In genomic region chr1:20801275-20801674, GRCm38 (mm10) we compare ENCODE assay signal across 22 mouse cellular contexts. TPM values are rescaled to one million over a fixed set of nuclear protein-coding genes. Genes with fewer than 3 reads are reported as not detected.
DNase-seq lines count a peak whose midpoint lies in the region; ATAC-seq lines count a peak whose summit lies in the region.
"Had no signal": no experiment of that assay in that cellular context is flagged by ENCODE, and none has a peak within 500 bp of the region (broad histone marks: within the 10 kb centered on the region; RNA-seq: fewer than 3 reads in every experiment).

No protein-coding gene starts in this region.

- WGBS in forebrain, embryonic 15.5 days: 98% methylated on average over 2 of the region's 2 CpGs
- WGBS in forebrain, embryonic 10.5 days: 98% methylated on average over 2 of the region's 2 CpGs
- 92% methylated on average over 2 of the region's 2 CpGs for WGBS in embryonic facial prominence, embryonic 10.5 days
- 88% methylated on average over 2 of the region's 2 CpGs for WGBS in hindbrain, embryonic 13.5 days
- WGBS in midbrain, embryonic 16.5 days: 87% methylated on average over 2 of the region's 2 CpGs

- 0 out of 2 replicates have a peak, but pooled peaks cover 4% of the 10 kb centered on the region for H3K4me1 ChIP-seq in forebrain, embryonic 15.5 days
- H3K4me1 ChIP-seq in forebrain, embryonic 10.5 days: no peaks in the 10 kb centered on the region
- no peaks in the 10 kb centered on the region; the same call in 1 of the 2 replicates for H3K4me1 ChIP-seq in embryonic facial prominence, embryonic 10.5 days
- H3K4me1 ChIP-seq in hindbrain, embryonic 13.5 days (replicated peaks): no peaks in the 10 kb centered on the region
- peaks cover 4% of the 10 kb centered on the region; the same call in 1 of the 2 replicates for H3K4me1 ChIP-seq in midbrain, embryonic 16.5 days (ENCODE audit: control insufficient read depth, insufficient read depth, low read length)
- H3K4me1 ChIP-seq: heart, embryonic 10.5 days; kidney, embryonic 15.5 days; neural tube, embryonic 12.5 days had no signal

- no peaks in the 10 kb centered on the region for H3K27me3 ChIP-seq in forebrain, embryonic 15.5 days
- no peaks in the 10 kb centered on the region for H3K27me3 ChIP-seq in forebrain, embryonic 10.5 days (ENCODE audit: poor library complexity, severe bottlenecking)
- H3K27me3 ChIP-seq in embryonic facial prominence, embryonic 10.5 days (replicated peaks; ENCODE audit: low read depth, poor library complexity, severe bottlenecking): no peaks in the 10 kb centered on the region
- no peaks in the 10 kb centered on the region for H3K27me3 ChIP-seq in hindbrain, embryonic 13.5 days
- no peaks in the 10 kb centered on the region for H3K27me3 ChIP-seq in midbrain, embryonic 16.5 days (ENCODE audit: control insufficient read depth, insufficient read depth, low read depth, low read length)
- H3K27me3 ChIP-seq: kidney, embryonic 15.5 days; liver, embryonic 13.5 days; neural tube, embryonic 12.5 days had no signal

- no peak overlapping the region for H3K9ac ChIP-seq in forebrain, embryonic 15.5 days (replicated peaks)
- H3K9ac ChIP-seq in hindbrain, embryonic 13.5 days: no peak overlapping the region; the same call in 1 of the 2 replicates
- H3K9ac ChIP-seq in midbrain, embryonic 16.5 days (ENCODE audit: low read depth, low read length): no peak overlapping the region; the same call in 1 of the 2 replicates
- H3K9ac ChIP-seq: kidney, embryonic 15.5 days; liver, embryonic 13.5 days; neural tube, embryonic 12.5 days had no signal

- no peaks in the 10 kb centered on the region for H3K9me3 ChIP-seq in forebrain, embryonic 15.5 days
- H3K9me3 ChIP-seq in forebrain, embryonic 10.5 days: no peaks in the 10 kb centered on the region
- no peaks in the 10 kb centered on the region for H3K9me3 ChIP-seq in embryonic facial prominence, embryonic 10.5 days
- no peaks in the 10 kb centered on the region for H3K9me3 ChIP-seq in hindbrain, embryonic 13.5 days
- no peaks in the 10 kb centered on the region for H3K9me3 ChIP-seq in midbrain, embryonic 16.5 days (replicated peaks; ENCODE audit: control insufficient read depth, low read length, poor library complexity, severe bottlenecking)
- H3K9me3 ChIP-seq: heart, embryonic 10.5 days; kidney, embryonic 15.5 days; liver, embryonic 13.5 days; neural tube, embryonic 12.5 days had no signal

- DNase-seq in forebrain, embryonic 10.5 days (ENCODE audit: extremely low spot score, low spot score): no peak
- no peak for DNase-seq in embryonic facial prominence, embryonic 10.5 days (ENCODE audit: low spot score)
- DNase-seq in frontal cortex, postnatal 36 days (ENCODE audit: low spot score in 2 of 2): no peak
- DNase-seq in left cerebral cortex, postnatal 4 days: no peak
- DNase-seq: cerebellum, adult 11 months; gastrocnemius, adult 2 months; kidney, adult 11 months; liver, embryonic 13.5 days; lung, adult 2 months; thymus, postnatal 14 days had no signal

- intact Hi-C loops in left cerebral cortex, postnatal 4 days (cut with DNase I): loop anchor here (5.0 kb wide), 2 partner anchors 99 to 189 kb away; no protein-coding TSS in a partner anchor

- H3K4me3 ChIP-seq in forebrain, embryonic 15.5 days: no peak overlapping the region
- H3K4me3 ChIP-seq in forebrain, embryonic 10.5 days: no peak overlapping the region
- H3K4me3 ChIP-seq in embryonic facial prominence, embryonic 10.5 days: no peak overlapping the region
- H3K4me3 ChIP-seq in hindbrain, embryonic 13.5 days: no peak overlapping the region
- no peak overlapping the region for H3K4me3 ChIP-seq in midbrain, embryonic 16.5 days (ENCODE audit: low read depth, low read length)
- H3K4me3 ChIP-seq: gastrocnemius, adult 2 months; heart, embryonic 10.5 days; kidney, embryonic 15.5 days; liver, embryonic 13.5 days; neural tube, embryonic 12.5 days had no signal

- H3K27ac ChIP-seq in forebrain, embryonic 15.5 days (replicated peaks): peak overlapping the region; percentile 73
- no peak overlapping the region for H3K27ac ChIP-seq in forebrain, embryonic 10.5 days
- peak overlapping the region; percentile 30; the same call in 1 of the 2 replicates for H3K27ac ChIP-seq in embryonic facial prominence, embryonic 10.5 days (replicated peaks)
- H3K27ac ChIP-seq in hindbrain, embryonic 13.5 days: peak overlapping the region; percentile 36; the same call in 1 of the 2 replicates
- H3K27ac ChIP-seq in midbrain, embryonic 16.5 days (ENCODE audit: low read length): peak overlapping the region; percentile 36
- H3K27ac ChIP-seq: gastrocnemius, adult 2 months; heart, embryonic 10.5 days; kidney, embryonic 15.5 days; liver, embryonic 13.5 days; neural tube, embryonic 12.5 days had no signal

- peak; percentile 33 for ATAC-seq in forebrain, embryonic 15.5 days (replicated peaks)
- ATAC-seq in hindbrain, embryonic 13.5 days (ENCODE audit: low FRiP score): peak; percentile 10; the same call in 1 of the 2 replicates
- peak; percentile 29; the same call in 1 of the 2 replicates for ATAC-seq in midbrain, embryonic 16.5 days

- H3K36me3 ChIP-seq in forebrain, embryonic 15.5 days: peaks cover 8% of the 10 kb centered on the region
- peaks cover 92% of the 10 kb centered on the region for H3K36me3 ChIP-seq in forebrain, embryonic 10.5 days (replicated peaks)
- H3K36me3 ChIP-seq in embryonic facial prominence, embryonic 10.5 days (replicated peaks): peaks cover 86% of the 10 kb centered on the region
- H3K36me3 ChIP-seq in hindbrain, embryonic 13.5 days: peaks cover 19% of the 10 kb centered on the region
- no peaks in the 10 kb centered on the region for H3K36me3 ChIP-seq in midbrain, embryonic 16.5 days (ENCODE audit: control insufficient read depth, insufficient read depth, low read length)

- no peak overlapping the region for H3K4me2 ChIP-seq in forebrain, embryonic 15.5 days (replicated peaks)
- no peak overlapping the region for H3K4me2 ChIP-seq in hindbrain, embryonic 13.5 days
- H3K4me2 ChIP-seq in midbrain, embryonic 16.5 days (ENCODE audit: low read length): no peak overlapping the region
- H3K4me2 ChIP-seq: kidney, embryonic 15.5 days; liver, embryonic 13.5 days; neural tube, embryonic 12.5 days had no signal

RNA-seq across cellular contexts. Expression of gene Il17f, which starts 10.9 kb away (rescaled TPM):
- polyA plus RNA-seq in forebrain, embryonic 15.5 days (2015; fragmentation: Nextera tagmentation; extraction: Ambion mirVana): not detected in 2 replicates
- polyA plus RNA-seq in forebrain, embryonic 10.5 days (2016; fragmentation: Nextera tagmentation; extraction: Ambion mirVana): 0.16 and 0.17 TPM in 2 replicates
- 0.16 and 0.36 TPM in 2 replicates for polyA plus RNA-seq in embryonic facial prominence, embryonic 10.5 days (2016; fragmentation: Nextera tagmentation; extraction: Ambion mirVana)
- not detected in 2 replicates for polyA plus RNA-seq in hindbrain, embryonic 13.5 days (2015; fragmentation: Nextera tagmentation; extraction: Ambion mirVana)
- not detected in 2 replicates for polyA plus RNA-seq in midbrain, embryonic 16.5 days (2015; fragmentation: Nextera tagmentation; extraction: Ambion mirVana)
- not detected for total RNA-seq in left cerebral cortex, postnatal 4 days (2021)
- total RNA-seq: adrenal gland, postnatal 36 days; gastrocnemius, adult 2 months; granulocyte monocyte progenitor cell, adult 5-6 weeks; heart, postnatal 10 days; left cerebral cortex, postnatal 25 days had no signal
- polyA plus RNA-seq: embryonic facial prominence, embryonic 11.5 days; heart, embryonic 10.5 days; kidney, embryonic 15.5 days; liver, embryonic 13.5 days; lung, adult 2 months; stomach, embryonic 14.5 days had no signal

RNA-seq across cellular contexts. Expression of gene Mcm3, which starts 18.8 kb away (rescaled TPM):
- polyA plus RNA-seq in forebrain, embryonic 15.5 days (2015; fragmentation: Nextera tagmentation; extraction: Ambion mirVana): 51.8 and 59.7 TPM in 2 replicates
- polyA plus RNA-seq in forebrain, embryonic 10.5 days (2016; fragmentation: Nextera tagmentation; extraction: Ambion mirVana): 310 and 324 TPM in 2 replicates
- 278 and 297 TPM in 2 replicates for polyA plus RNA-seq in embryonic facial prominence, embryonic 10.5 days (2016; fragmentation: Nextera tagmentation; extraction: Ambion mirVana)
- 27.0 and 29.6 TPM in 2 replicates for polyA plus RNA-seq in hindbrain, embryonic 13.5 days (2015; fragmentation: Nextera tagmentation; extraction: Ambion mirVana)
- polyA plus RNA-seq in midbrain, embryonic 16.5 days (2015; fragmentation: Nextera tagmentation; extraction: Ambion mirVana): 12.2 and 19.0 TPM in 2 replicates
- 10 to 100 TPM in 1 of 2 experiments, 1 to 10 TPM in 1; 9.7 to 11.3 TPM for total RNA-seq in left cerebral cortex, postnatal 4 days (2021)
